Mouse (Mus musculus): ENCODE measurements at regions not wholly inside any gene's neighbourhood (a gene's known extent, or its start where the extent isn't known, plus 50 kb on each side); places are given as distances from the start of the nearest gene placed in this dataset.

- DNase-seq (ENCODE audit: low read depth, low spot score): peak; percentile 13
Measured at GRCm38 (mm10) chr14:78225677-78226076, 82.2 kb downstream of the Tnfsf11 start.

- DNase-seq (ENCODE audit: low read depth, low spot score): no peak
Measured at GRCm38 (mm10) chr14:78216229-78216963, 91.4 kb downstream of the Tnfsf11 start.

- no peak for DNase-seq (ENCODE audit: low read depth, low spot score)
Measured at GRCm38 (mm10) chr14:78215491-78215890, 92.4 kb downstream of the Tnfsf11 start.

- no peak for DNase-seq (ENCODE audit: low read depth, low spot score)
Measured at GRCm38 (mm10) chr14:78204566-78204863, 103.3 kb downstream of the Tnfsf11 start.

GRCm38 (mm10) chr14:78203726-78204565, 103.9 kb downstream of the Tnfsf11 start:
- no peak for DNase-seq (ENCODE audit: low read depth, low spot score)

GRCm38 (mm10) chr14:78202781-78203180, 105.1 kb downstream of the Tnfsf11 start:
- DNase-seq (ENCODE audit: low read depth, low spot score): peak; percentile 36

GRCm38 (mm10) chr14:78197483-78197882, 108.7 kb upstream of the Fam216b start:
- no peak for DNase-seq (ENCODE audit: low read depth, low spot score)

- DNase-seq (ENCODE audit: low read depth, low spot score): peak; percentile 14
Measured at GRCm38 (mm10) chr14:78179576-78179975, 90.8 kb upstream of the Fam216b start.

GRCm38 (mm10) chr14:78173451-78173850, 84.6 kb upstream of the Fam216b start:
- no peak for DNase-seq (ENCODE audit: low read depth, low spot score)

GRCm38 (mm10) chr14:78172956-78173355, 84.1 kb upstream of the Fam216b start:
- peak; percentile 67 for DNase-seq (ENCODE audit: low read depth, low spot score)

GRCm38 (mm10) chr14:78160819-78161218, 72.0 kb upstream of the Fam216b start:
- peak; percentile 24 for DNase-seq (ENCODE audit: low read depth, low spot score)

- peak; percentile 66 for DNase-seq (ENCODE audit: low read depth, low spot score)
Measured at GRCm38 (mm10) chr14:78159567-78159966, 70.8 kb upstream of the Fam216b start.

GRCm38 (mm10) chr14:78157660-78158059, 68.9 kb upstream of the Fam216b start:
- DNase-seq (ENCODE audit: low read depth, low spot score): no peak

- DNase-seq (ENCODE audit: low read depth, low spot score): no peak
Measured at GRCm38 (mm10) chr14:78148851-78149250, 60.0 kb upstream of the Fam216b start.

GRCm38 (mm10) chr14:78143751-78144150, 54.9 kb upstream of the Fam216b start:
- no peak for DNase-seq (ENCODE audit: low read depth, low spot score)

All from 3T3-L1 (cell line).